Mouse (Mus musculus) kidney, postnatal 4 days (tissue): ENCODE measurements at regions not wholly inside any gene's neighbourhood (a gene's known extent, or its start where the extent isn't known, plus 50 kb on each side); places are given as distances from the start of the nearest gene placed in this dataset.

Experiments
- DNase-seq, 2 experiments: peaks; one replicate each; pipeline ENCODE4 v3.0.0; 2021; ENCODE audit warnings: mixed read lengths in 2 of 2

DNA sequence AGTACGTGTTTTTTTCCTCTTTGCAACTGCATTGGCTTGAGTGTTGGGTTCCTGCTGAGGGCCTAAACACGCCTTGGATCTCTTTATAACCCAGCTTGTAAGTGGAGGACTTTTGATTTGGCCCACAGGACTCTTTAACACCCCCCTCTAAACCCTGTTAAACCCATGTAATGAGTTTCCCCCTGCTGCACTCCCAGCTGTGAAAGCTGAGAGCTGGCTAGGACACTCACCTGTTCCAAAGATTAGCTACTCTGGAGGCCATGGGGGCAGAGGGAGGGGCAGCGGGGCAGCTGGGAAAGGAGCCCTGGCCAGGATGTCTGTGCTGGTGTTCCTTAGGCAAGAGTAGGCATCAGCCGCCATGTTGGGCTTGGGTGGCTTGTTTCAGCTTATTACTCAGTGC is 128.7 kb upstream of the Irx3 start:
- no peak for DNase-seq

DNA sequence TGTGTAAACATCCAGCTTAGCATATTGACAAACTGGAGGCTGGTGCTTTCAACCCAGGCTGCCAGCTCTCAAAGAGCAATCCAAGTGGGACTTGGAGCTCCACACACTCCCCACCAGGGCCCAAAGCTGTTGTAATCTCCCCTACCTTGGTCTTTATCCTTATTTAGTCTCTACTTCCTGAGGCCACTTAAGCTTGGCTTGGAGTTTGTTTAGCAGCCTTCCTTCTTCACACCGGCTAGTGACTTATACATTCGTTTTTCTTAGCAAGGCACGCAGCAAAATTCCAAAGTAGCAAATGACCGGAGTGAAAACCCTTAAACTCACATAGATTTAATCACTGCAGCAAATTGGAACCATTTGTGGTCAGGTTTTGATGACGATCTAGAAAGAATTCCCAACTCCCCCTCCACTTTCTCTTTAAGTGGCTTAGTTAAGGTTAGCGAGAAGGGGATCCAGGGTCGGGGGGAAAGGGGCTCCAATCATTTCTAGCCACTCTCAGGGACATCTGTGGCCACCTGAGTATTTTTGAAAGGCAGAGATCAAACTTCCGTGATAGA is 124.2 kb upstream of the Irx3 start:
- no peak for DNase-seq

DNA sequence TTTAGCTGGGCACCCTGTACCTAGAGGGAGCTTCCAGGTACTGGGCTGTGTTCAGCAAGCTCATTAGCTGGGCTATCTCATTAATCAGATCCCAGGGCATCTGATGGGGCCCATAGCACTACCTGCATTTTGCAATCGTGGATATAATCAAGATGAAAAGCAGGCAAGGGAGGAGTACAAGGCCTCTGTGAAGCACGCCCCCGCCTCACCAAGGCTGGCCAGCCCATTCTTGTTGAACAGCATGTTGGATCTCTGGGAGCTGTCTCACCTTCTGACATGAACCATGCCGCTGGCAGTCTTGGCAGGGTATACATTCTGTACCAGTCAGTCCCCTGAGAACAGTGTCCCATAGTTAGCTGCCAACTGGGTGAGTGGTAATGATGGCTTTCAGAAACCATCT is 122.3 kb upstream of the Irx3 start:
- DNase-seq = no peak

DNA sequence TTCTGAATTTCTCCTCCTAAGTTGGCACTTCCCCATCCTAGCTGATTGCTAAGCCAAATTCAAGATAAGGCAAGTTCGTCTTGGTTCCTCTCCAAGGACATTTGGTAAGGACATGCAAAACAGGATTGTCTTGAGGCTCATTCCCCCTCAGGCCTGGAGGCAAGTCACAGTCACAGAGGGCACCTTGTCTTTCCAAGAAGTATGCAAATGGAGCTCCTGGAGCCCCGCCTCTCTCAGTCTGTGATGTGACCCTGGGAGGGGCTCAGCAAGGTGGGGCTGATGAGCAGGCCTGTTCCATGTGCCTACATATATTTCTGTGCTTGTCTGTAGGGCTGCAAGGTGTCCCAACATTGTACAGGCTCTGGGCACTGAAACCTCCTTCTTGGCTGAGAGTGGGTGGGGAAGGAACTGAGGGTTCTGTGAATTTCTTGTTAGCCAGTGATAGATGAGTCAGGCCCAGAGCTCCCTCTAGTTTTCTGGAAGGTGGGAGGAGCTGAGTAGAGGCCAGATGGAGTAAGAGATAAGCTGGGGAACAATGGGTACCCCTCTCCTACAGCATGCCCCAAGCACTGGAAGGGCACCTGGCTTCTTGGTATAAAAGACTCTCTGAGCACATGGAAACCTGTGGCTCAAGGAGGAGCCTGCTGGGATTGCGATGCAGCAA is 120.5 kb upstream of the Irx3 start:
- DNase-seq = no peak

DNA sequence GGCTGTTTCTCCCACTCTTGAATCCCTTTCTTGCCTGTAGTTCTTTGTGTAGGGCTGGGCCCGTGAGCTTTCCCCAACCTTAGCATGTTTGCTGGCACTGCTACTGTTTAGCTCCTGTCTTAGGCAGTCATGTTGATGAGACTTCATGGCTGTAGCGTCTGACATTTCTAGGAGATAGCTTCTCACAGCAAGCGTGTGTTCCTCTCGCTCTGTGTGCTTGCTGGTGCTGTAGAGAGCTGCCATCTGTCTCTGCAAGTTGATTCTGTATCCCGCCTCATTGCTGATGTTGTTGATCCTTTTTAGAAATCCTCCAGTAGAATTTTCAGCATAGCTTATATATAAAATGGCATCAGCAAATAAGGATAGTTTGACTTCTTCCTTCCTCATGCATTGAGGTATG is 116.0 kb upstream of the Irx3 start:
- no peak for DNase-seq

DNA sequence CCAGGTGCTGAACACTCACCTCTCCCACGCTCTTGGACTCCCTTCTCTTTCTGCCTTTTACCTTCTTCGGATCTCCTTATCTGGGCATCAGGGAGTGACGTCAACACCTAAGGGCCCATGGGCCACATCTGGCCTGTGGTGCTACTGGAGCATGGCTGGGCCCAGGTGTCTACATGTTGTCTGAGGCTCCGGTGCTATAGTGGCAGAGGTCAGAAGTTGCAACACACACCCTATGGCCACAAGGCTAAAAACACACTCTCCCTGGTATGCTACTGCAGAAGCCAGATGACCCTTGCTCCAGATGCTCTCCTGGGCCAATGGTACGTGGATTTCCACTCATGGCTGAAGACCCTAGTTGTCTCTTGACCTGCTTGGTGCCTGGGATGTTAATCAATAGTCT is 112.1 kb upstream of the Irx3 start:
- DNase-seq = no peak

DNA sequence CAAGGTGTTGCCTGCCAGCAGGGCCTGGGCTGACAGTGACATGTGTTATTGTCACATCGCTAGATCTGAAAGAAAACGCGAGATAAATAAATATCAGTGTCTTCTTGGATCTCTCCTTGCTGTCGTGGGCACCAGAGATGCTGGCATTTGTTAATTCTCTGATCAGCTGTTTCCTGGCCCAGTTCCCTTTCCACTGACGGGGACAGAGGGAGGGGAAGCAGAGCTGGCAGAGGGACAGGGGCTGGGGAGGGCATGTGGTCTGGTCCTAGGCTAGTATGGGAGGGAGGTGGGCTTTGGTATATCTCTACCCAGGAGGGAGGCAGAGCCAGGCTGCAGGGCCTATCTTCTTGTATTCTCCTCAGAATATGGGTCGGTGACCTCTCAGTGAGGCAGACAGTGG is 111.3 kb upstream of the Irx3 start:
- no peak for DNase-seq

DNA sequence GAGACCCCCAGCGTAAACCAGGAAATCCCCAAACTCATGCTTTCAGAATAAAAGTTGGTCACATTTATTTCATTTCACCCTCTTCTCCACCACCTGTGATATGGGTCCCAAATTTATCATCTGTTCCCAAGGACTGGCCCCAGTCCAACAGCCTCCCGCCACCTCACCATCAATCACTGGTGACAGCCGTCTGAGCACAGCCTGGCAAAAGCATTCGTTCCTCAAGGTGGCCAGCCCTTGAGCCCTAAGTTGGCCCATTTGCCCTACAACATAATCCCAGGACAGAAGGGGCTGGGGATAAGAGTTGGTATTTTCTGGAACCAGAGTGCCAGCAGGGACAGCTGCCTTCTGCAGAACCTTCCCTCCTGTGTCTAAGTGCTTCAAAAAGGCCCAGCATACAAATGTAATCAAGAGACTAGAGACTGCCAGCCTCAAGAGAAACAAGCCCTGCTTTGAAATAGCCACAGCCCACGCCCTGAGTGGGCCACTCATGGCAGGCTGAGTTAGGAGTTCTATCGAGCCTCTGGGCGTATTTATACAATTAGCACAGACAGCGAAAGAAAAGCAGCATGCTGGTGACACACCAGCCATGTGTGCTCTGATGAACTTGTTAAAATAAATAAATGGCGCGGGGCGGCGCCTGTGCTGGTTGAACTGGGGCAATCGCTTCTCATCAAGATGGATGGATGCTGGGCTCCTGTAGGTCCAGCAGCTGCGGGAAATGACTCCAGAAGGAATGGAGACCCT is 107.9 kb upstream of the Irx3 start:
- peak; percentile 11 to 22 for DNase-seq

DNA sequence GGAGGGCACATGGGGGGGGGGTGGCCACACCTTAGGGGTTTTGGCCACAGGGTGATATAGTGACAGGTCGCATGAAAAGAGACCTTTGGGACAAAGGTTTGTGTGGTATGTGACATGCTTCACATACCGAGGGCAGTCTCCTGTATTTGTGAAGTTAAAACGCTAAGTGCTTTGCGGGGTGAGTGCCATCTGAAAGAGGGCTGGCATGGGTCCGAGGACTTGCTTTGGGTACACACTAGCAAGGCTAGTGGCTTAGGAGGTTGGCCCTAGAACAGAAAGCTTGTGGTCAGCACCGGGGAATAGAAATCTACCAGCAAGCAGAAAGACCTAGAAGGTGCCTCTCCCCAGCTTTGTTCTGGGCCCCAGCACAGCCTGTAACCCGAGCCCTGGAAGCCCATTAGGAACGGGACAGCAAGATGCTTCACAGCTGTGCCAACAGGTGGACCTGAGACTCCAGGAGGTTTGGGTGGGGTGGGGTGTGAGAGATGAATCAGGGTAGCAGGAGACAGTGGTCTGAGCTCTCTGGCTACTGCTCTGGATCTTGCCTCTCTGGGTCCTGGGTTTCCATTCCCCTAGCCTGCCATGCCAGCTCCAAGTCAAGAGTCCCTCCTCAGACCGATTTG is 107.0 kb upstream of the Irx3 start:
- no peak for DNase-seq

DNA sequence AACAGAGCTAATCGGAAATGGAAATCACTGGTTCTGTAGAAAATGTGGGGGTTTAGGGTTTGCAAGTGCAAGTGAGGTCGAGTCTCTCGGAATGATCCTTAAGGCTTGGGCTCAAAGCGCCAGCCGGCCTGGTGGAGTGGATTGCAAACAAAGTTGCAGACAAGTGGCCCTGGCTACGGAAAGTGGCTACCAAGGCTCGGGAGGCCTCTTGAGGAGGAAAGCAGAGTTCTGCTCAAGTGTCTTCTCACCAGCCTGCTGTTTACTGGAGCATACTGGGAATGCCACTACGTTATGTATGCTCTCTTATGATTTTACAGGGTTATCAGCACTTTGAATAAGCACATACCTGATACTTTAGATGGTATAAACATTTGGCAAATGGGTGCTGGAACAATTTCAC is 105.3 kb upstream of the Irx3 start:
- no peak for DNase-seq

DNA sequence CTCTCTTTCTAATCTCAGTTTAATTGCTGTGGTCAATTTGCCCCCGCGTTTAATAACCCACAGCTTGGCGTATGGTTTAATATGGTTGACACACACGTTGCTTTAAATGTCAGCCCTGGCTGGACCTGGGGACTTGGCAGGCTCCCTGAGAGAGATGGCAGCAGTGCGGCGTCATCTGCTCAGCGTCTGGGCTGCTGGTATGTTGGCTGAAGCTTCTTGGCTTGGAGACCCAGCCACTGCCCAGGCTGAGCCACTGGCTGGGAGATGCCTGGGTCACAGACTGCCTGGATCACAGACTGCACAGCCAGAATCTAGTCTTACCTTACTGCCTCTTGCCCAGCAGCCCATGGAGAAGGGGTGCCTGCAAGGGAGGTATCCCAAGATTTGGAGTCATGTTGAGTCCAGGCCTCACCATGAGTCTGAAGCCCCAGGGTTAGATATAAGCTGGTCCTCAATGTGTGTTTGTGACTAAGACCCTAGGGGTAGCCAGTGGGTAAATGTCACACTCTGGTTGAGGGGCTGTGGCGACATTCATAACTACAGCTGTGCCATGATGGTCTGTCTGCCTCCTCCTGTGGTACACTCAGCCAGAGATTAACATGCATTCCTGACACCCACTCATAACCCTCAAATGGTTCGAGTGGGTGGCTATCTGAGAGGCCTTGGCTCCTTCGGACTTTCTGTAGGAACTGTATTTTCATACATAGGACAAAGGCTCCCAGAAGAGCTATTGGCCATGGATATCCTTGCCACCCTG is 99.8 kb upstream of the Irx3 start:
- no peak for DNase-seq

DNA sequence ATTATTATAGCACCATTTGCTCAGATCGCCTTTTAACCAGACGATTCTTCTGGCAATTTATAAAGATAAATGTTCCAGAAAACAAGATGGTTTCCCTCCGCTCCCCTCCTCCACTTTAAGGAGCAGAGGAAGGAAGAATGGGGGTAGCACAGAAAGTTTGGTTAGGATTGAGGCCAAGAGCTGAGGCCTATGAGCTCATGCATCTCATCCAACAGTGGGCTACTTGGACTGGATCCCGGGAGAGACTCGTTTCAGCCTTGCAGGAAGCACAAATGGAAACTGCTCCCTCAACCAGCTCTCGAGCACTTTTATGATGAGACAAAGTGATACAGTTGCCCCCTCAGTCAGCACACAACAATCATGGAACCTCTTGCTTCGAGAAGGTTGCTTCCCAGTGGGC is 97.9 kb upstream of the Irx3 start:
- peak; percentile 50 to 63 for DNase-seq

DNA sequence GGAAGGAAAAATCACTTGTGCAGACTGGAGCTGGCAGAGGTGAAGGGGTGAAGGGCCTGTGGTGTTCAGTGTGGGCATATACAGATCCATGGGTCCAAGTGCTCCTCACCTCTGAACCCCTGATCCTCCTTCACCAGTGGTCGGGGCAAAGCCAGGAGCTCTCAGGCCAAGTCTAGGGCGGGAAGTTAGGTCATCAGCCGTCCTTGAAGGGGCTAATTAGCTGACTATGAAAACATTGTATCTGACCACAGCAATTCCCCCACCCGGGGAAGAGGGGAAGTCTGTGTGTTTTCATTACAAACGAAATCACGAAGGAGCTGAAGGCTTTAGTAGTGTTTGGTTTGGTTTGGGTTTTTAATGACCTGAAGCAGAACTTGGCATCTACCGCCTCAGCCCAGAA is 95.5 kb upstream of the Irx3 start:
- DNase-seq = no peak

DNA sequence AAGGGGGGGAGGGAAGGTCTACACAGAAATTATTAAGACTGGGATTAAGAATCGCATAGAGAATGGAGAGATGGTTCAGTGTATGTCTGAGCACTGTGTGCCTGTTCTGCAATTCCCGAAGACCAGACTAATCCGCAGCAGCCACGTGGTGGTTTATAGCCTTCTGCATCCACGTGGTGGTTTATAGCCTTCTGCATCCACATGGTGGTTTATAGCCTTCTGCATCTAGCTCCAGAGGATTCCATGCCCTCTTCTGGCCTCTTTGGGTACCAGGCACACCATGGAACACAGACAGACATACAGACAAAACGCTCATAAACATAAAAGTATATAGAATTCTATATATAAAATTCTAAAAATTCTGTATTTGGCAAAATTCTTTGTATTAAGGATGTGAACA is 94.1 kb upstream of the Irx3 start:
- no peak for DNase-seq

DNA sequence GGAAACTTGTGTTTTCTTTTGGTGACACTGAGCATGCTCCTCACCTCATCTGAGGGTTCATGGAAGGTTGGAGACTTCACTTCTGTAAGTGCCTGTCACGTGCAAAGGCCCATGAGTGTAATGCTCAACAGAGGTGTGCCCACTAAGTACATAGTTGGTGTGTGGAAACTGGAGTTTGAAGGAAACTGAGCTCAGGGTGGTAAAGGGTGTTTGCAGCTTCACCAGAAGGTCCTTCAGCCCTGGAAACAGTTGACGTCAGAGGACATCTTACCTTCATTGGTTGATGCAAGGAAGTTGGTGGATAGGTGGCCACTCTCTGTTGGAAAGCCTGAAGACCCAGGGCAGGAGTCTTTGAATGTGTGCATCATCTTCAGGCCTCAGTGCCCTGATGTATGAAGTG is 83.0 kb upstream of the Irx3 start:
- DNase-seq = no peak

DNA sequence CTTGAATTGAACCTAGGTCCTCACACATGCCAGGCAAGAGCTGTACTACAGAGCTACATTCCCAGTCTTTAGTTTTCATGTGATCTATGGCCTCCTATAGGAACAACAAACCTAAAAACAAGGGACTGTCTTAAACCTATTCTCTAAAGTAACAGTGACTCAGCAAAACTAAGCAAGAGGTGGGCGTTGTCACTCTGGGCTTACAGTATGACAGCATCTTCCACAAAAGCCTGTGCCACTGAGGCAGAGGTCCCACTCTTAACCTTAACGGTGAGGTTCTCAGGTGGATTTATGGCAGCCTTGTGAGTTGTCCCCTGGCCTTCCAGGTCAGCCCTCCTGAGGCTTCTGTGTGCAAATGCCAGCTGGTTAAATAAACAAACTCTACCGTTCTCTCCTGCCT is 82.5 kb upstream of the Irx3 start:
- no peak for DNase-seq

DNA sequence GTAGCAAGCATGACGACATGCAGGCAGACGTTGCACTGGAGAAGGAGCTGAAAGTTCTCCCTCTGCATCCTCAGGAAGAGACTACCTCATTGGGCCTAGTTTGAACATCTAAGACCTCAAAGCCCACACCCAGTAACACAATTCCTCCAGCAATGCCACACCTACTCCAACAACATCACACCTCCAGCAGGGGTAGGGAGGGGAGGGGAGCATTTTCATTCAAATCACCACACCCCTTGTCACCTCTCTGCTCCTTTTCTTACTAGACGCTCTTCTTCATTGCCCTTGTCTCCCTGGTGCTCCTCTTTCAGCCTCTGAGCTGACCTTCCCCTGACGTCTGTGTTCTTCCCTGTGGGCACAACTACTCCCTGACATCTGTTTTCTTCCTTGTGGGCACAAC is 81.1 kb upstream of the Irx3 start:
- no peak for DNase-seq

DNA sequence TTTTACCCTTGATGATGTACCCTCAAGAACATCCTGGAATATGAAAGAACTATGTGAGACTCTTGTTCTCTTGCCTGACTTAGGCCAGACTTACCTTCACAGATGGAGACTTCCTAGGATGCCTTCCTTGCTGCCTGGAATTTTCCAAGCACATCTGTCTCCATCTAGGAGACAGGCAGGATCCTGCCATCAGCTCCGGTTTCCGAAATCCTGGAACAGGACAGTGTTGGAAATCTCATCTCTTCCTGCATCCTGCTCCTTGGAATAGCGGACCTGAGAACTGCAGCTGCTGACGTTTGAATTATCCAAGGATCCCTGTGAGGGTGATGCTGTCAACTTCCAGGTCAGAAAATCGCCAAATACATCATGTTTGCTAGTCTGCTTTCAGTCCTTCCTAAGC is 77.0 kb upstream of the Irx3 start:
- DNase-seq = peak in 1 of 2 experiments; percentile 27

DNA sequence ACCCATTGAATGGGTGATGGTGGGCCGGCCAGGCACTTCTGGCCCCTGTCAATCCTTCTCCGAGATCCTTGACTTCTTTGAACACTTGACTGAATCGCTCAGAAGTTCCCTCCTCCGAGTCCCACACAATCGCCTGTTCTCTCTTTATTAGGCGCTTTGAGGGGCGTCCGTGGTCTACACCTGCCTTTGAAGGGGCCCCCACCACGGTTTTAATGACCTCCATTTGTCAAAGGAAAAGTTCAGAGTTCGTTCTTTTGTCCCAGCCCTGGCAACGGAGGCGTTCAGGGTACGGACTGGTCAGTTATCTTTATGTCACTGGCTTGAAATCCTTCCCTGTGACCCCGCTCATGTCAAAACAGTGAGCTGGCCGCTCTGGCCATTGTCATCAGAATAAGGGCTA is 74.3 kb upstream of the Irx3 start:
- no peak for DNase-seq

DNA sequence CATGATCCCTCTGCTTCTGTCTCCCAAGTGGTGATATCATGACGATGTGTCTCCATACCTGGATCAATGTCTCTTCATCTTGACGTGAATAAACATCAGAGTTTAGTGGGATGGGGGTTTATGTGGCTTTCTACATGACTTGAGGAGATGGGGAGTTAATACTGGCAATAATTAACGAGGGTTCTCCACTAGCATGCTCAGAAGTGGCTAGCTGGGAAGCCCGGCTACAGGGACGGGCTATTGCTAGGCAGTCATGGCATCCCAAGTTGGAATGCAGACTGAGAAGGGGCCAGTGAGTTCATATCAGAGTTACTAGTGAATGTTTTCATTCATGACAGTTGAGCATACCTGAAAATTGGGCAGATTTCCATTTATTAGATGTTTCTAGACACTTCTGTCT is 71.4 kb upstream of the Irx3 start:
- DNase-seq = peak; percentile 20 to 44

DNA sequence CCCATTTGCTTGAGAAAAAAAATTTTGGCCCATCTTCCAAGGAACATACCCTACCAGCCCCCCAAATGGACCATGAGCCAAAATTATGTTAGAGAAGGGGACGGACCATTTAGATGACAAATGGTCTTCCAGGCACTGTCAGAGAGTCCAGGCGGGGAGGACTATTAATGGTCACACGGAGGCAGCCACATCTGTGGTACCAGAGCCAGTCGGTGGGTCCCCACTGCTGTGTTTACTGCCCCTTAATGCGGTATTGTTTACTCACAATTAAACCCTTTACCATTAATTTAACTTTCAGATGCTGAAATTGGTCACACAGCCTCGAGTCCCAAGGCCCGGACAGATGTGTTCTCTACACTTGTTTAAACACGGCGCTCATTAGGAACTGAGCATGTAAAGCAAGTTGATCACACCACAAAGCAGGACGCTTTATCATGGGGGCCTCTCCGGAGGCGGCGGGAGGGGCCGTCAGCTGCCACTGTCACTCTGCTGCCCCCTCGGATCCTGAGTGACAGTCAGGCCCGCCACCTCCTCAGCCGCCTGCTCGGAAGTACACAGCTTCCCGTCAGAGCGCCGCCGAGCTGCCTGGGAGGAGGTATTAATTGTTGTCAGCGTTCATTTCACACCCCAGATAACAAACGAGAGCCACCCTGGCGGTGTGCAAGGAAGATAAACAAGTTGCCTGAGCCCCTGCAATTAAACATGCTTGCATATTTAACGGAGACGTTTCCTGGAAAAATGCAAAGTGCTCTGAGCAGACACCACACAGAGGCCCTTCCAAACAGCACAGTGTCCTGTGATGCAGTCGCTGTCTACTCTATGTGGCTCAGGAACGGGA is 70.6 kb upstream of the Irx3 start:
- peak; percentile 41 to 55 for DNase-seq

DNA sequence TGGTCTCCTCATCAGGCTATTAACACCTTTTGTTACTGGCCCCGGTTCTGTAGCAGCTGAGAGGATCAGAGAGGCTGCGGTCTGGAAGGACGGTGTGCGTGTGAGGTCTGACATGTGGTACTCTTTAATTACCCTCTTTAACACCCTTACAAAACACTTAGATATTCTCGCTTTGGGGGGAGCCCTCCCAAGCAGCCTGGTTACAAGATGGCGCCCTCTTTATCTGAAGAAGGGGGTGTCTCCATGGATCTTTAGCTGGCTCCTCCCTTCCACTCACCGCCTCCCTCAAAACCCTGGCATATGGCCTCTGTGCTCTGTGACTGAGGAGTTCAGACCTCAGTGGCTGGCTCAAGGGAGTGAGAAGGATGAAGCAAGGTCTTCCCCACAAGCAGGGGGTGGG is 65.2 kb upstream of the Irx3 start:
- no peak for DNase-seq
